Mouse (Mus musculus) adrenal gland, adult (tissue): ENCODE data around the gene Rasl12.

Experiments used
- DNase-seq, 2 experiments: peaks; one replicate each; pipeline ENCODE4 v3.0.0; 2022 to 2023; ENCODE audit warnings: low spot score in 1 of 2; ENCODE audit not compliant: inconsistent age in 2 of 2

Rasl12 gene

GRCm38 (mm10) chr9:65398279-65398678, at the start of gene Rasl12:
Gene Rasl12, plus strand, starts transcription at chr9:65398506.
- peak; percentile 75 to 85 for DNase-seq

GRCm38 (mm10) chr9:65353251-65353650, 45.1 kb upstream of the Rasl12 start:
- DNase-seq: no peak

GRCm38 (mm10) chr9:65356561-65356960, 41.7 kb upstream of the Rasl12 start:
- peak in 1 of 2 experiments; percentile 30 for DNase-seq

- DNase-seq: peak; percentile 77 to 90
Measured at GRCm38 (mm10) chr9:65356971-65357370, 41.3 kb upstream of the Rasl12 start.

- no peak for DNase-seq
Measured at GRCm38 (mm10) chr9:65358956-65359480, 39.3 kb upstream of the Rasl12 start.

- no peak for DNase-seq
Measured at GRCm38 (mm10) chr9:65360641-65361448, 37.5 kb upstream of the Rasl12 start, which contains the start of gene Ubap1l. Gene Ubap1l, plus strand, starts transcription at chr9:65361041.

GRCm38 (mm10) chr9:65363684-65364083, 34.6 kb upstream of the Rasl12 start:
- DNase-seq: no peak

GRCm38 (mm10) chr9:65365721-65366120, 32.6 kb upstream of the Rasl12 start:
- DNase-seq: no peak

GRCm38 (mm10) chr9:65371756-65372155, 26.6 kb upstream of the Rasl12 start:
- DNase-seq: no peak

GRCm38 (mm10) chr9:65372449-65372848, 25.9 kb upstream of the Rasl12 start:
- DNase-seq: peak in 1 of 2 experiments; percentile 69

- peak in 1 of 2 experiments; percentile 60 for DNase-seq
Measured at GRCm38 (mm10) chr9:65374468-65375162, 23.7 kb upstream of the Rasl12 start.

- peak in 1 of 2 experiments; percentile 56 for DNase-seq
Measured at GRCm38 (mm10) chr9:65375163-65375934, 23.0 kb upstream of the Rasl12 start.

- no peak for DNase-seq
Measured at GRCm38 (mm10) chr9:65381017-65381590, 17.2 kb upstream of the Rasl12 start.

- DNase-seq: no peak
Measured at GRCm38 (mm10) chr9:65382031-65382750, 16.1 kb upstream of the Rasl12 start.

- DNase-seq: no peak
Measured at GRCm38 (mm10) chr9:65382751-65383097, 15.6 kb upstream of the Rasl12 start.

- peak in 1 of 2 experiments; percentile 49 for DNase-seq
Measured at GRCm38 (mm10) chr9:65384276-65384675, 14.0 kb upstream of the Rasl12 start.

GRCm38 (mm10) chr9:65386373-65387140, 11.7 kb upstream of the Rasl12 start:
- DNase-seq: no peak

- DNase-seq: no peak
Measured at GRCm38 (mm10) chr9:65390752-65391612, 7.3 kb upstream of the Rasl12 start.

- no peak for DNase-seq
Measured at GRCm38 (mm10) chr9:65391613-65391964, 6.7 kb upstream of the Rasl12 start, which contains the start of gene Kbtbd13. Gene Kbtbd13, minus strand, starts transcription at chr9:65391652.
